Mouse (Mus musculus) bone marrow macrophage, adult 2 months (primary cell): ENCODE results near the gene Rab11fip5.

Source experiments
- CTCF ChIP-seq: IDR thresholded peaks from 2 replicates; pipeline ENCODE4 v1.5.1; 2012; ENCODE audit warnings: low read depth, mild to moderate bottlenecking, low read length, moderate library complexity
- POLR2A ChIP-seq: IDR thresholded peaks from 2 replicates; pipeline ENCODE4 v1.6.1; 2012; ENCODE audit warnings: mild to moderate bottlenecking, low read depth, low read length, borderline replicate concordance

GRCm38 (mm10) chr6:85381648-85382020 lies 7.2 kb upstream of the Rab11fip5 start:
- TF ChIP-seq CTCF (no peak), POLR2A (no peak)
